Mouse (Mus musculus): ENCODE measurements at regions not wholly inside any gene's neighbourhood (a gene's known extent, or its start where the extent isn't known, plus 50 kb on each side); places are given as distances from the start of the nearest gene placed in this dataset.

GRCm38 (mm10) chr1:41551271-41551670, 745.9 kb downstream of the Tmem182 start:
- no peak for DNase-seq (ENCODE audit: low spot score in 2 of 2)

DNA sequence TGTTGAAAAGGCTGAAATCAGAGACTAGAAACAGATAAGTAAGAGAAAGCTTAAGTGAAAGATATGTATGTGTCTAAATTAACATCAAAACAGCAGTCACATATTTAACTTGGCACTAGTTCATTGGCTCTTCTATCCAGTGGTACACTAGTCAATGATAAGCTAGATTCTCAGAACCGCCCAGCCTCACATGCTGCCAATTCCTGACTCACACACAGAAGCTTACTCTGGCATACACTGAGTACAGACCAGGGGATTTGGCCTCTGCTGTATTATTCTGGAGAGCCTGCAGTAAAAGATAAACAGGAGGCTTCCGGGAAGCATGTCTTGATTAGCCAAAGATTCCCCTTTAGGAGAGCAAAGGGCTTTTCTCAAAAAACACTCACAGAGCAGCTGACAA, 750.2 kb downstream of the Tmem182 start:
- DNase-seq (ENCODE audit: low spot score in 2 of 2) = no peak

- DNase-seq (ENCODE audit: low spot score in 2 of 2) = no peak
Measured at GRCm38 (mm10) chr1:41559101-41559665, 753.8 kb downstream of the Tmem182 start.

DNA sequence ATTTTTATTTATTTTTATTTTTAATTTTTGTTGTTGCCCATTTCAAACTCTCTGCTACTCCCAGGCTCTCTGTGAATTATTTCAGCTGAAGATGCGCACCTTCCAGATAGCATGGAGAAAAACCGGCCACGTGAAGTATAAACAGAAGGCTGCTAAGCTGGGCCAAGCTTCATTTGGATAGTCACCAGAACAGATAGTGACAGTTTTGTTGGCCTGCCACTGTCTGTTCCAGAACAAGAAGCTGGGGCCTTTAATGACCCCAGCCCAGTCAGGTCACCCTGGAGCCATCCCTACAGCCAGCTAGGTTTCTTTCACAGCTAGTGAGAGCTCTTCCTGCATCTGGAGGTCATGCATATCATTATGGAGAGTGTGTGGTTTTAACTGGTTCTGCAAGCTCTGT, 754.6 kb downstream of the Tmem182 start:
- no peak for DNase-seq (ENCODE audit: low spot score in 2 of 2)

- no peak for DNase-seq (ENCODE audit: low spot score in 2 of 2)
Measured at GRCm38 (mm10) chr1:41603471-41603870, 798.1 kb downstream of the Tmem182 start.

- no peak for DNase-seq (ENCODE audit: low spot score in 2 of 2)
Measured at GRCm38 (mm10) chr1:41604996-41605747, 799.8 kb downstream of the Tmem182 start.

DNA sequence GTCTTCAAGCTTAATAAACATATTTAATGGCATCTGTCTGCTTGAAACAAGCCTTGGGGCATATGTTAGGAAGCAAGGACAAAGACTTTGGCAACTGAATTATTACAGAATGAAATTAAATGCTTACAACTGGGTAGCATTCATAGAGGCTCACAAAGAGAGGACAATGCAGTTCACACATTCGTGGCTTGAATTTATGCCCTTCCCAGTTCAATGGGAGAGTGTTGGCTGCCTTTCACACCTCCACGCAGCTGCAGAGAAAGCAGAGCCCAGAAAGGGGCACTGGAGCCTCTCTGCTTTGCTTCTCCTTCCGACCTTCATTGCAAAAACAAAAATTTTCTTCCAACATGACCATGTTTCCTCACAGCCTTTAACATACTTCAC, 800.3 kb downstream of the Tmem182 start:
- DNase-seq (ENCODE audit: low spot score in 2 of 2) = no peak

- DNase-seq (ENCODE audit: low spot score in 2 of 2) = no peak
Measured at GRCm38 (mm10) chr1:41610783-41611182, 805.4 kb downstream of the Tmem182 start.

- no peak for DNase-seq (ENCODE audit: low spot score in 2 of 2)
Measured at GRCm38 (mm10) chr1:41651804-41652203, 846.4 kb downstream of the Tmem182 start.

GRCm38 (mm10) chr1:41652210-41652609, 846.8 kb downstream of the Tmem182 start:
- DNase-seq (ENCODE audit: low spot score in 2 of 2) = no peak

DNA sequence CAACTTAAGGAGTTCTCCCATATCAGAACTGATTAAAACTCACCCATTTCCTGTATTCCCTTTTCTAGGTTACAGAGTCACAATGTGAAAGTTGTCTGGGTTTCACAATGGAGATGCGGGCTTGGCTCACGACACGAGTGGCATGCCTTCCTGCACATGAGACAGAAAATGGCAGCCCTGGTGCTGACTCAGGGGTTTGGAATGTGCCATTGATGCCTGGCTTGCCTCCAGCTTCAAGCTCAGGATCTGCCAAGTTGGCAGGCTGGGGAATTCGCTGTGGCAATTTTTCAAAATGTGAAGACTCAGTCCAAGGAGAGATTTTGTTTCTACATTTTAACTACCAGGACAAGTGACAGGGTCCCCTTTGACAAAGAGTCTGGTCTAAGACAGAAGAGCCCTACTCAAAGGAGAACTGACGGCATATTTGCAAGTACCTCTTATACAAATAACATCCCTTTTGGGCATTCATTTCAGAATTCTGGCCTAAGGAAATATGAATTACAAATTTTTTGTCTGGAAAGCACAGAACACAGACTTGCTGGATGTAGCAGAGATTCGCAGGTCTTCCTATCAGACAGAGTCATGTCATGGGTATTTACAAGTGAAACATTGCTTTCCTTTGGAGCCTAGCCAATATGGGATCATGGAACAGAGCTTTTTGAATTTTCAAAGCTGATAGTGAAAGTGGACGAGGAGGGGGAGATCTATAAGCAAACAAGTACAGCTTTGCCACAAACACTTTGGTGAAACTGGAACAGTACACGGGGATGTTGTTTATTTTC, 847.4 kb downstream of the Tmem182 start:
- DNase-seq (ENCODE audit: low spot score in 2 of 2) = peak; percentile 62 to 74

- no peak for DNase-seq (ENCODE audit: low spot score in 2 of 2)
Measured at GRCm38 (mm10) chr1:41674086-41674485, 868.7 kb downstream of the Tmem182 start.

DNA sequence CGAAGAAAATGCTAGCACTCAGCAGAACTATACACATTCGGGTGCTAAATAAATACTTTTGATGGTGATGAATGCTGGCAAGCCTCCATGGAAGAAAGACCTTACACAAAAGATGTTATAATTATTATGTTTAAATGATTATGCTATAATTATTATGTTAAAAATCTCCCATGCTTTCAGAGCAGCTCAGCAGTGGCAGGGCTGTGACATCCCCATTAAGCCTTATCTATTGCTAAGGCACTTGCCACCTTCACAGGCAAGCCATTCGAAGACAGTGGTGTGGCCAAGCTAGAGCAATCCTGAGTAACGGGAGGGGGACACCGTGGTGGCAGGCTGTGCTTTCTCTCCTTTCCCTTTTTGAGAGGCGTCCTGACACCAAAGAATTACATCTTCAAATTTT, 869.9 kb downstream of the Tmem182 start:
- no peak for DNase-seq (ENCODE audit: low spot score in 2 of 2)

GRCm38 (mm10) chr1:41705692-41706091, 900.3 kb downstream of the Tmem182 start:
- DNase-seq (ENCODE audit: low spot score in 2 of 2) = no peak

DNA sequence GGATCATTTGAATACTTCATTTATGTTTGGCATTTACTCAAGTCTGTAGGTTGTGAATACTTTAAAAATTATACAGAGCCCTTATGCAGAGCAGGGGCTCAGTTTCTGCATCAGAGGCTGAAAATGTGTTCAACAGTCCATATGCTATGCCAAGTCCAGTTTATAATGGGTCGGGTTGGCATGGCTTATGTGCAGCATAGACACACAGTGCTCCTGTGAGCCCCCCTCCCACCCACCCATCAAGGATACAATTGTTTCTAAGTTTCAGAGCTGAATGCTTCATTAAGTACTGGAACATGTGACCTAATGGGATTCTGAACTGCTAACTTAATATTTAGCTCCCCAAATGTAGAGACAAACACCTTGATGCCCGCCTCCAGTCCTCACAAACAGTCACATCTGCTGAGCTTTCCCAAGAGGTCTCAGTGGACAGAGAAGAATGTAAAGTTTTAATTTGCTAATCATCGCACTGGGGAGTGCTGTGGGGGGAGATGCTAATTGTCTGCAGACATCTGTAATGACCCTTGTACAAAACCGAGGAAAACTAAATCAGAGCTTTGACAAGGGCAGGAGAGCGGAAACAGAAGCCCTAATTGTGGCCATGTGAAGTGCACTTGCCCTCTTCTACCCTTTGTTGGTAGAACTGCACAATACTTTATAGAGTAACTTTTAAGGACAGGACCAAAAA, 937.4 kb downstream of the Tmem182 start:
- DNase-seq (ENCODE audit: low spot score in 2 of 2) = no peak

GRCm38 (mm10) chr1:41743332-41743710, 937.9 kb downstream of the Tmem182 start:
- no peak for DNase-seq (ENCODE audit: low spot score in 2 of 2)

GRCm38 (mm10) chr1:41744531-41744930, 939.1 kb downstream of the Tmem182 start:
- DNase-seq (ENCODE audit: low spot score in 2 of 2) = no peak

GRCm38 (mm10) chr1:41759366-41759765, 936.2 kb upstream of the Pou3f3 start:
- DNase-seq (ENCODE audit: low spot score in 2 of 2) = no peak
